Mouse (Mus musculus) heart, embryonic 10.5 days (tissue): ENCODE data around the gene Sgk1. TPM values are rescaled to one million over a fixed set of nuclear protein-coding genes. Genes with fewer than 3 reads are reported as not detected.

ENCODE experiments used
- DNase-seq: peaks from one replicate; pipeline ENCODE4 v3.0.0-alpha.2; 2017; ENCODE audit warnings: low spot score
- H3K27ac ChIP-seq: fragments of 300-500 bp; sonication (generic); 2 replicates; pipeline ENCODE4 v1.5.1; 2016; ENCODE audit warnings: mild to moderate bottlenecking
- H3K27me3 ChIP-seq: fragments of 300-500 bp; sonication (generic); 2 replicates; pipeline ENCODE4 v1.6.1; 2016; ENCODE audit warnings: mild to moderate bottlenecking; ENCODE audit not compliant: poor library complexity, insufficient read depth, severe bottlenecking
- H3K36me3 ChIP-seq: fragments of 300-500 bp; sonication (generic); 2 replicates; pipeline ENCODE4 v1.6.1; 2016; ENCODE audit warnings: mild to moderate bottlenecking, moderate library complexity
- H3K4me1 ChIP-seq: fragments of 300-500 bp; sonication (generic); 2 replicates; pipeline ENCODE4 v1.6.1; 2016; ENCODE audit warnings: mild to moderate bottlenecking
- H3K4me3 ChIP-seq: fragments of 300-500 bp; sonication (generic); 2 replicates; pipeline ENCODE4 v1.5.1; 2016; ENCODE audit warnings: mild to moderate bottlenecking, moderate library complexity
- H3K9me3 ChIP-seq: fragments of 300-500 bp; sonication (generic); 2 replicates; pipeline ENCODE4 v1.6.1; 2016; ENCODE audit warnings: mild to moderate bottlenecking, moderate library complexity
- WGBS: fragments of 180-500 bp; shearing (Covaris S2); methylation state at CpG from one replicate; pipeline ENCODE4 v1.1.7; 2016; 5-methylcytosine and 5-hydroxymethylcytosine counted together
- polyA plus RNA-seq: library from polyadenylated mRNA; unstranded; fragments of >200 nt; fragmentation: Nextera tagmentation; extraction: Ambion mirVana; gene quantifications from 2 replicates; pipeline ENCODE4 v1.2.1, GENCODE M21; 2016

The Sgk1 gene
- polyA plus RNA-seq, 1 experiment from 2014 or later = 20.5 TPM

DNA sequence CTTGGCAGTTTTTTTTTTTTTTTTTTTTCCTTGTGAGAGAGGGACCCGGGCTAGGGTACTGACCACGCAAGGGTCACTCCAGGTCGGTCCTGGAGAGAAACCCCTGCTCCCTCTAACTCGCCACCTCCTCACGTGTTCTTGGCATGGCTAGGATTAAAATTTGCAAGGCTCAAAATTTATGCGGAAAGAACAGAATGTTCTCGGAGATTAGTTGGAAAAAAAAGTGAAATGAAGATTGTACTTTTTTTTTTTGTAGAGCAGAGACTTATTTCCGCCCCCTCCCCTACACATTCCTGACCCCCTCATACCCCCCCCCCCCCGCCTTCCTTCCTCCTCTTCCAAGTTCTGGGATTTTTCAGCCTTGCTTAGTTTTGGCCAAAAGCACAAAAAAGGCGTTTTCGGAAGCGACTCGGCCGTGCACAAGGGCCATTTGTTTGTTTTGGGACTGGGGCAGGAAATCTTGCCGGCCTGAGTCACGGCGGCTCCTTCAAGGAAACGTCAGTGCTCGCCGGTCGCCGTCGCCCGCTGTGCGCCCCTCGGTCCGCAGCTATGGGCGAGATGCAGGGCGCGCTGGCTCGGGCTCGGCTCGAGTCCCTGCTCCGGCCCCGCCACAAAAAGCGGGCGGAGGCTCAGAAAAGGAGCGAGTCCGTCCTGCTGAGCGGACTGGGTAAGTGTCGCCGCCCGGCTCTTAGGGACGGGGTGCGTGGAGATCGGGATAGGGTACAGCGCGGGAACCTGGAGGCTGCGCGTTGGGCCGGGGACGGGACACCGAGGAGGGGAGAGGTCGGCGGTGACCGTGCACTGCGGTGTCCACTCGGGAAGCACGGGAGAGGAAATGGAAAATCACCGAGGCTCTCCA lies 111.8 kb downstream of the Sgk1 start:
- H3K27ac ChIP-seq = peak overlapping the region; percentile 90
- peaks cover 21% of the 10 kb centered on the region for H3K4me1 ChIP-seq
- WGBS = under 1% methylated on average over 60 of the region's 60 CpGs
- DNase-seq = no peak
- H3K4me3 ChIP-seq = peak overlapping the region; percentile 69
- 0 out of 2 replicates have a peak, but pooled peaks cover 3% of the 10 kb centered on the region for H3K27me3 ChIP-seq
- peaks cover 23% of the 10 kb centered on the region for H3K36me3 ChIP-seq
- H3K9me3 ChIP-seq = no peaks in the 10 kb centered on the region

DNA sequence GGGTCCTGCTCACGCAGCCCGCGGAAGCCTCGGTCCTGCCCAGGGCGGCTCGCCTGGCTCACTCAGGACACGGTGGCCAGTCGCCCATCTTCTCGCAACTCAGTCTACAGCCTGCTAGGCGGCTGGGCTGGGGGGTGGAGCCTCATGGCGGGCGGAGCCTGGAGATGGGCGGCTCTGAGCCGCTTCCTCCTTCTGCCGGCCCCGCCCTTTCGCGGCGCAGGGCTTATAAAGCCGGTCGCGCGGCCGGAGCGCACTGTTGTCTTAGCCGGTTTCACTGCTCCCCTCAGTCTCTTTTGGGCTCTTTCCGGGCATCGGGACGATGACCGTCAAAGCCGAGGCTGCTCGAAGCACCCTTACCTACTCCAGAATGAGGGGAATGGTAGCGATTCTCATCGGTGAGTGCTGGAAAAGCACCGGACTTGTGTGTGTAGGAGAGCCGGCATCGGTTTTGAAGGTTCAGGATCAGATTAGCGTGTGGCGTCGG lies 112.5 kb downstream of the Sgk1 start:
- Histone ChIP-seq H3K4me1 (peaks cover 24% of the 10 kb centered on the region), H3K4me3 (peak overlapping the region; percentile 69), H3K36me3 (peaks cover 30% of the 10 kb centered on the region), H3K27me3 (0 out of 2 replicates have a peak, but pooled peaks cover 3% of the 10 kb centered on the region), H3K27ac (peak overlapping the region; percentile 90), H3K9me3 (no peaks in the 10 kb centered on the region)
- under 1% methylated on average over 40 of the region's 40 CpGs for WGBS
- DNase-seq = peak; percentile 96

DNA sequence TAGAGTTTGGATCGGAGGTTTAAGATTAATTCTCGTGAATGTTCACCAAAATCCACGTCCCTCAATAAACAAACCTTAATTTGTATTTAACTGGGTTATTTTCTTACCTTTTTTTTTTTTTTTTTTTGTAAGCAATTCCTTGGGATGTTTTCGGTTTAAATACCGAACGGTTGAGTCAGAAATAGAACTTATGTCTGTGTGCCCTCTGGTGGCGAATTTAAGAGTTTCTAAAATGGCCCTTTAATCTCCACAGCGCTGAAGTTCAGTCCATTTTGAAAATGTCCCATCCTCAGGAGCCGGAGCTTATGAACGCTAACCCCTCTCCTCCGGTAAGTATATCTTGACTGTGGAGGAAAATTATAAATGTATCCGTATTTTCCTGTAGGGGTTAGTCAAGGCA lies 113.2 kb downstream of the Sgk1 start:
- 13% methylated on average over 12 of the region's 12 CpGs for WGBS
- Histone ChIP-seq H3K4me3 (peak overlapping the region; percentile 69), H3K9me3 (no peaks in the 10 kb centered on the region), H3K4me1 (peaks cover 24% of the 10 kb centered on the region), H3K27ac (peak overlapping the region; percentile 90; the same call in 1 of the 2 replicates), H3K27me3 (0 out of 2 replicates have a peak, but pooled peaks cover 3% of the 10 kb centered on the region), H3K36me3 (peaks cover 30% of the 10 kb centered on the region)
- no peak for DNase-seq

DNA sequence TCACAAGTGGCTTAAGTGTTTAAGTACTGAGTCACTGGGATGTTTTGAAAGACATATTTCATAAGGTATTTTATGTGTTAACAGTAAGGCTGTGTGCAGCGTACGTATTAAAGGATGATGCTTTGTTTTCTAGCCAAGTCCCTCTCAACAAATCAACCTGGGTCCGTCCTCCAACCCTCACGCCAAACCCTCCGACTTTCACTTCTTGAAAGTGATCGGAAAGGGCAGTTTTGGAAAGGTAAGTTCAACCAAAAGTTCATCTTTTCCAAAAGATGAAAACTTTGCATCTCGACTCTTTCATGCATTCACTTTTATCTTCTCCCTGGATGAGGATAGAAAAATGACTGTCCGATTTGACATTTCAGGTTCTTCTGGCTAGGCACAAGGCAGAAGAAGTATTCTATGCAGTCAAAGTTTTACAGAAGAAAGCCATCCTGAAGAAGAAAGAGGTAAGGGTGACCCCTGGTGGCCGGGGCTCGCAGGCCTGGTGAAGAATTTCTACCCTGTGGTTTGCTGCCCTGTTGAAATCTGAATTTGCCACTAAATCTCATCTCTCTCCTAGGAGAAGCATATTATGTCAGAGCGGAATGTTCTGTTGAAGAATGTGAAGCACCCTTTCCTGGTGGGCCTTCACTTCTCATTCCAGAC lies 113.8 kb downstream of the Sgk1 start:
- H3K9me3 ChIP-seq = no peaks in the 10 kb centered on the region
- peaks cover 24% of the 10 kb centered on the region for H3K4me1 ChIP-seq
- no peak overlapping the region for H3K27ac ChIP-seq
- H3K36me3 ChIP-seq = peaks cover 30% of the 10 kb centered on the region
- H3K27me3 ChIP-seq = 0 out of 2 replicates have a peak, but pooled peaks cover 3% of the 10 kb centered on the region
- no peak for DNase-seq
- 60% methylated on average over 11 of the region's 11 CpGs for WGBS
- H3K4me3 ChIP-seq = peak overlapping the region; percentile 69

DNA sequence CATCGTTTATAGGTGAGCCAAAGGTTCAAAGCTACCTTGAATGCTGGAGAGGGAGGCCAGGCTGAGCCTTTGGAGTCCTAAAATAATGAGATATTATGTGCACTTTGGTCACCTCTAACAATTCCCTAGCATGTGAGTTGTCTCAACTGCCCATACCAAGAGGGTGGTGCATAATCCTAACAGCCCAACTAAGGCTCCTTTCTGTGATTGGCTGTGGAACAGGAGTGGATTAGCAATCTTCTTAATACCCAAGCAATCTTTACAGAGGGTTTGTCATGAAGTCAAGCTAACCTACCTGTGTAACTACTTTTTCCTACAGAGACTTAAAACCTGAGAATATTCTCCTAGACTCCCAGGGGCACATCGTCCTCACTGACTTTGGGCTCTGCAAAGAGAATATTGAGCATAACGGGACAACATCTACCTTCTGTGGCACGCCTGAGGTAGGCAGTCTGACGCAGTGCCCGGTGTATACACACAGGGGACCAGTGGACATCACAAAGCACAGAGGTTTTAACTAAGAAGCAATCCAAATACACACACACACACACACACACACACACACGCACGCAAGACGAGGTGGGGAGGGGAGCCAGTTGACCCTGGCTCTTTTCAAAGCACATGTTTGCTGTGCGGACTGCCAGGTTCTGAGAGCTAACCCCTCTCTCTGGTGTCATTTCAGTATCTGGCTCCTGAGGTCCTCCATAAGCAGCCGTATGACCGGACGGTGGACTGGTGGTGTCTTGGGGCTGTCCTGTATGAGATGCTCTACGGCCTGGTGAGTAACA lies 114.9 kb downstream of the Sgk1 start:
- H3K27ac ChIP-seq = no peak overlapping the region
- H3K9me3 ChIP-seq = no peaks in the 10 kb centered on the region
- H3K27me3 ChIP-seq = 0 out of 2 replicates have a peak, but pooled peaks cover 3% of the 10 kb centered on the region
- no peak overlapping the region for H3K4me3 ChIP-seq
- peaks cover 19% of the 10 kb centered on the region for H3K4me1 ChIP-seq
- H3K36me3 ChIP-seq = peaks cover 30% of the 10 kb centered on the region
- 86% methylated on average over 14 of the region's 14 CpGs for WGBS
- DNase-seq = no peak

DNA sequence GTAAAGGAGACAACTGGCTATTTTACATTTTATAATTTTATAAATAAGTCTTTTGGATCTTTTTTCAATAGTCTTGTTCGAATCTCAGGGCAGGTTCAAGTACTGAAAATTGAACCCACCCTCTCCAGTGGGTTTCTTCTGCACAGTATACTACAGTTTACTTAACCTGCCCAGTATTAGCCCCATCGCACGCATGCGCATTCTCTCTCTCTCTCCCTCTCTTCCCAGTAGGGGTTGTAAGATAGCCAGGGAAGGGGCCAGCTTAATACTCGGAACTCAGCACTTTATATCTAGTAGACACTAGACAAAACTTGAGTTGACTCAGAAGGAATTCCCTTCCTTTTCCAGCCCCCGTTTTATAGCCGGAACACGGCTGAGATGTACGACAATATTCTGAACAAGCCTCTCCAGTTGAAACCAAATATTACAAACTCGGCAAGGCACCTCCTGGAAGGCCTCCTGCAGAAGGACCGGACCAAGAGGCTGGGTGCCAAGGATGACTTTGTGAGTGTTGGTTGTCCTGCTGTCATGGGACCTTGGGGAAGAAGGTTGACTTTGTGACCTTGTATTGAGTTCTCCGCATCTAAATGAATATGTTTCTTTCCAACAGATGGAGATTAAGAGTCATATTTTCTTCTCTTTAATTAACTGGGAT lies 115.7 kb downstream of the Sgk1 start:
- peak; percentile 41 for DNase-seq
- Histone ChIP-seq H3K4me3 (no peak overlapping the region), H3K9me3 (no peaks in the 10 kb centered on the region), H3K36me3 (peaks cover 30% of the 10 kb centered on the region), H3K4me1 (peaks cover 11% of the 10 kb centered on the region), H3K27me3 (no peaks in the 10 kb centered on the region), H3K27ac (no peak overlapping the region)
- 87% methylated on average over 12 of the region's 12 CpGs for WGBS

DNA sequence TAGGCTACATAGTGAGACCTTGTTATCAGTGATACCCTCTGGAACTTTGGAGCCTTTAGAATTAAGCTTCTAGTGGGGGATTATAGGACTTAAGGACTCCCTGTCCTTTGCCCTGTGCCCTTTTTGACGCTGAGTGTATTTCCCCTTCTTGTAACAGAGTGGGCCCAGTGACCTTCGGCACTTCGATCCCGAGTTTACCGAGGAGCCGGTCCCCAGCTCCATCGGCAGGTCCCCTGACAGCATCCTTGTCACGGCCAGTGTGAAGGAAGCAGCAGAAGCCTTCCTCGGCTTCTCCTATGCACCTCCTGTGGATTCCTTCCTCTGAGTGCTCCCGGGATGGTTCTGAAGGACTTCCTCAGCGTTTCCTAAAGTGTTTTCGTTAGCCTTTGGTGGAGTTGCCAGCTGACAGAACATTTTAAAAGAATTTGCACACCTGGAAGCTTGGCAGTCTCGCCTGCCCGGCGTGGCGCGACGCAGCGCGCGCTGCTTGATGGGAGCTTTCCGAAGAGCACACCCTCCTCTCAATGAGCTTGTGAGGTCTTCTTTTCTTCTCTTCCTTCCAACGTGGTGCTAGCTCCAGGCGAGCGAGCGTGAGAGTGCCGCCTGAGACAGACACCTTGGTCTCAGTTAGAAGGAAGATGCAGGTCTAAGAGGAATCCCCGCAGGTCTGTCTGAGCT lies 116.7 kb downstream of the Sgk1 start:
- DNase-seq = no peak

DNA sequence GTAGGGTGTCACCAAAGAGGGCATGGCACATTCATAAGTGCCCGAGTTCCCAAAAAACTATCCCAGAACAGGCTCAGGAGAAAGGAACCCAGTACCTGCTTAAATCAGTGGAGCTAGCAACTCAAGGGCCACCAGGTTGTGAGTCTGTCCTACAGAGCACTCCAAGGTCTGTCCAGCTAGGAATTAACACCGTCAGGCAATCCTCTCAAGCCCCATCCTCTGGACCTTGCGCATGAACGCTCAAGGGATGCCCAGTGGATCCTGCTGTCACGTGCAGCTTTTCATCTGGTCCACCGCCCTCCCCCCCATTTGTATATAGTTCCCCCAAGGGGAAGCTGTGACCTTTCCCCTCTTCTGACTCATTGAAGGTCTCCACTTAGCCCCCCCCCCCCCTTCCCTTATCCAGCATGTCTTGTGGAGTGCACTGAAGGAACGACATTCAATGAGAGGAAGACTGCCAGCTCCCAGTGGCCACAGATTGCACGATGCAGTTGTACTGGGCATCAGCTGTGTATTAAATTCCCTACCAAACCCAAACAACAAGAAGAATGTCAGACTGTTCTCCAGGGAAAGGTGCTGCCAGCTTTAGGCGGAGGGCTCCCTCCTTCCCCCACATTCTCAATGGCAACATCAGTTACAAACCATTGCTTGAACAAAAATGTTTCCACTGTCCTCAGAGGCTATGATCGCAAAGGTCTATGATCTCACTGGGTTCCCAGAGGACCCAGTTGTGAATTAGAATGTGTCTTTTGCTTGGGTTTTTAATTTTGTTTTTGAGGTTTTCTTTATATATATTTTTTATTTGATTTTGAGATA lies 118.7 kb downstream of the Sgk1 start:
- no peaks in the 10 kb centered on the region for H3K9me3 ChIP-seq
- no peak overlapping the region for H3K4me3 ChIP-seq
- WGBS = 66% methylated on average over 10 of the region's 10 CpGs
- H3K27ac ChIP-seq = no peak overlapping the region
- H3K27me3 ChIP-seq = no peaks in the 10 kb centered on the region
- peaks cover 30% of the 10 kb centered on the region for H3K36me3 ChIP-seq
- no peak for DNase-seq
- peaks cover 7% of the 10 kb centered on the region; the same call in 1 of the 2 replicates for H3K4me1 ChIP-seq

More for the DNA sequence above, 116.7 kb downstream of the Sgk1 start:
- Histone ChIP-seq H3K4me1 (peaks cover 7% of the 10 kb centered on the region; the same call in 1 of the 2 replicates), H3K27me3 (no peaks in the 10 kb centered on the region), H3K4me3 (0 out of 2 replicates have a peak overlapping the region, but pooled peaks have one; percentile 8), H3K9me3 (no peaks in the 10 kb centered on the region), H3K36me3 (peaks cover 30% of the 10 kb centered on the region), H3K27ac (no peak overlapping the region)
- WGBS = 77% methylated on average over 28 of the region's 28 CpGs

DNA sequence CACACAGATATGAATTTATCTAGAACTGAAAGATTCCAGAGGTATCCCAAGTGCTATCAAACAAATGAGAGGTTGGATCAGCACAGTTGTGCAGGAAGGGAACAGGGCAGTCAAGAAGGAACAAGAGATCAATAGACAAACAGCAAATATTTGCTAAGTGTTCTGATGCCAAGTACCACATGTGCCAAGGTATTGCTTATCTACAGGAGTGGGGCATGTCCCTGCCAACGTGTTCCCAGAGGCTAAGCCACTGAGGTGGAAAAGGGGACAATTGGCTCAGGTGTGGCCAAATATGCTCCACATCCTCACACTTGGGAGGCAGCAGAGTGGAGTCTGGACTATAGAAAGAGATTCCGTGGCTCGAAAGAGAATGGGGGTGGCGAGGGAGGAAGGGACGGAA lies 119.6 kb downstream of the Sgk1 start:
- H3K4me1 ChIP-seq = peaks cover 7% of the 10 kb centered on the region; the same call in 1 of the 2 replicates
- no peak overlapping the region for H3K4me3 ChIP-seq
- WGBS = 80% methylated on average over 4 of the region's 5 CpGs
- H3K27ac ChIP-seq = no peak overlapping the region
- no peak for DNase-seq
- no peaks in the 10 kb centered on the region for H3K9me3 ChIP-seq
- H3K27me3 ChIP-seq = no peaks in the 10 kb centered on the region
- peaks cover 27% of the 10 kb centered on the region for H3K36me3 ChIP-seq

DNA sequence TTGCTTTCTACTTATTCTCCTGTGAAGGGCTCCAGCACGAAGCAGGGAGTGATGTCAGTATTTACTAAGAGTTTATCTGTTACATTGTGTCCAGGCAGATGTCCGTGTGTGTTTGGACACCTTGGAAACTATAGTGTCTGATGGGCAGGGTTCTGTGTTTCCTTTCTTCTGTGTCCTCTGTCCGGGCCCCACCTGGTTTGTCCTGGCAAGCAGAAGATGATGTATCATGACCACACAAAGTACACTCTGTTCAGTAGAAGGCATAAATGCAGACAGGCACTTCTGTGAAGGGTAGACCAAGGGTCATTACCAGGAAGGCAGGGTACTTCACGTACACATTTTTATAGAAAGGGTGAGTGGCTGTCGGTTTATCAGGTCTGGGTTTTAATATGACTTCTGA lies 122.8 kb downstream of the Sgk1 start:
- Histone ChIP-seq H3K27me3 (no peaks in the 10 kb centered on the region), H3K4me3 (no peak overlapping the region), H3K27ac (no peak overlapping the region), H3K9me3 (no peaks in the 10 kb centered on the region), H3K4me1 (no peaks in the 10 kb centered on the region), H3K36me3 (no peaks in the 10 kb centered on the region)
- whole genome bisulfite sequencing = 77% methylated on average over 5 of the region's 5 CpGs
- DNase-seq = no peak

DNA sequence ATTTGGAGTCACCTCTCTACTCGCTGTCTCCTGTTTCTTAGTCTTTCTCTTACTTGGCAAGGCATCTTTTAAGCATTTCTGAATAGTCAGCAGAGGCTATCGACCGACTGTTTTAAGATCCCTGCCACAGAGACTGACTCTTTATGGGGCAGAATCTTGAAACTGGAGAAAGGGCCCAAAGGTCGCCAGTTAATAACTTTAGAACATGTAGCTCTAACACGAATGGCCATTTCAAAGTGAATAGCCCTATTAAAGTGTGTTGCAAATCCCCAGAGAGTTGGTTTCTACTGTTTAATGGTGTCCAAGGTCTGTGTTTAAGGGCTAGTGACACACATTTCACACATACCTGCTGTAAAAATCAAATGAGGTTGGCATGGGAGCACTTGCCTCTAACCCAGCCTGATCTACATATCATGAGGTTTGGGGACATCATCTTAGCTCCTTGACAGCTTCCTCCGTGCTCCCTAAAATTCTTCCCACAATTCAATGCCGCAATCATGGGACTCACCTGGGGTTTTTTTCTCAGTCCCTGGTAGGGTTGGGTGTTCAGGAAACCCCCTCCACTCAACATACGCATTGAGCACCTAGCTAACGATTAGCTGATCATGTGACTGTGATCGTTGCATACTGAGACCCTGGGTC lies 125.3 kb downstream of the Sgk1 start:
- H3K36me3 ChIP-seq = no peaks in the 10 kb centered on the region
- peaks cover 8% of the 10 kb centered on the region; the same call in 1 of the 2 replicates for H3K27me3 ChIP-seq
- WGBS = 78% methylated on average over 10 of the region's 10 CpGs
- H3K4me3 ChIP-seq = no peak overlapping the region
- no peak for DNase-seq
- H3K27ac ChIP-seq = no peak overlapping the region
- H3K4me1 ChIP-seq = no peaks in the 10 kb centered on the region
- no peaks in the 10 kb centered on the region for H3K9me3 ChIP-seq
